Mouse (Mus musculus) hindbrain, embryonic 16.5 days (tissue): ENCODE data around the gene Gm28053. TPM values are rescaled to one million over a fixed set of nuclear protein-coding genes. Genes with fewer than 3 reads are reported as not detected.

ENCODE experiments used
- ATAC-seq: fragments of 200-750 bp; cut with Nextera tagmentation; 2 replicates; pipeline ENCODE4 v1.8.0; 2017; ENCODE audit warnings: moderate TSS enrichment, moderate library complexity
- H3K27ac ChIP-seq: fragments of 300-500 bp; sonication (generic); 2 replicates; pipeline ENCODE4 v1.5.1; 2014; ENCODE audit warnings: low read depth, mild to moderate bottlenecking, control low read depth, low read length, moderate library complexity
- H3K27me3 ChIP-seq: fragments of 300-500 bp; sonication (generic); replicated peaks from 2 replicates; pipeline ENCODE4 v1.6.1; 2014; ENCODE audit warnings: low read length; ENCODE audit not compliant: control insufficient read depth, insufficient read depth
- H3K36me3 ChIP-seq: fragments of 300-500 bp; sonication (generic); 2 replicates; pipeline ENCODE4 v1.6.1; 2014; ENCODE audit warnings: mild to moderate bottlenecking, low read length, moderate library complexity, mixed read lengths; ENCODE audit not compliant: control insufficient read depth, insufficient read depth
- H3K4me1 ChIP-seq: fragments of 300-500 bp; sonication (generic); 2 replicates; pipeline ENCODE4 v1.6.1; 2014; ENCODE audit warnings: low read depth, low read length; ENCODE audit not compliant: control insufficient read depth, insufficient read depth
- H3K4me2 ChIP-seq: fragments of 300-500 bp; sonication (generic); 2 replicates; pipeline ENCODE4 v1.6.1; 2014; ENCODE audit warnings: mild to moderate bottlenecking, low read length, control low read depth, moderate library complexity
- H3K4me3 ChIP-seq: fragments of 300-500 bp; sonication (generic); 2 replicates; pipeline ENCODE4 v1.5.1; 2014; ENCODE audit warnings: mild to moderate bottlenecking, low read length, control low read depth, moderate library complexity
- H3K9ac ChIP-seq: fragments of 300-500 bp; sonication (generic); 2 replicates; pipeline ENCODE4 v1.6.1; 2014; ENCODE audit warnings: low read depth, mild to moderate bottlenecking, control low read depth, low read length, moderate library complexity
- H3K9me3 ChIP-seq: fragments of 300-500 bp; sonication (generic); 2 replicates; pipeline ENCODE4 v1.6.1; 2014; ENCODE audit warnings: mild to moderate bottlenecking, low read length, moderate library complexity; ENCODE audit not compliant: control insufficient read depth
- WGBS: fragments of 180-500 bp; shearing (Covaris S2); extraction: QIAGEN DNeasy Blood & Tissue Kit; methylation state at CpG from one replicate; pipeline ENCODE4 v1.1.7; 2014; 5-methylcytosine and 5-hydroxymethylcytosine counted together
- polyA plus RNA-seq: library from polyadenylated mRNA; unstranded; fragments of >200 nt; fragmentation: Nextera tagmentation; extraction: Ambion mirVana; gene quantifications from 2 replicates; pipeline ENCODE4 v1.2.1, GENCODE M21; 2015

Gene Gm28053
- polyA plus RNA-seq, 1 experiment from 2014 or later, result 1.4 TPM

DNA sequence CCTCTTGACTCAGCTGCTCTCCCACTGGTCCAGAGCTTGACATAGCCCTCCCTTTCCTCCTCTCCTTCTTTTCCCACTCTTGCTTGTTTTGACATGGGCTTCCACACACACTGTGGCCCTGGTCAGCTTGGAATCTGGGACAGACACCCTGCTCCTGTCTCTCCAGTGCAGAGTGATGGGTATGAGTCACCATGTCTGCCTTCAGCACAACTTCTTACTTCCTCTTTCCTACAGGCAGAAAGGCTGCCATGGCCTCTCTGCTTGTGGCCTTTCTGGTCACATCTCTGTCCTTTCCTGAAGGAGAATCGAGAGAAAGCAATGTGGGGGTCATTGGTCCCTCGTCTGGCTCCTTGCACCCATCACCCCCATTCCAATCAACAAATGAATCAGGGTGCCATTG lies 31.3 kb upstream of the Gm28053 start:
- Histone ChIP-seq H3K27me3 (no peaks in the 10 kb centered on the region), H3K4me2 (no peak overlapping the region), H3K27ac (no peak overlapping the region), H3K4me1 (no peaks in the 10 kb centered on the region), H3K9ac (no peak overlapping the region), H3K9me3 (no peaks in the 10 kb centered on the region), H3K4me3 (no peak overlapping the region), H3K36me3 (no peaks in the 10 kb centered on the region)
- 82% methylated on average over 2 of the region's 2 CpGs for WGBS
- ATAC-seq, result no peak

DNA sequence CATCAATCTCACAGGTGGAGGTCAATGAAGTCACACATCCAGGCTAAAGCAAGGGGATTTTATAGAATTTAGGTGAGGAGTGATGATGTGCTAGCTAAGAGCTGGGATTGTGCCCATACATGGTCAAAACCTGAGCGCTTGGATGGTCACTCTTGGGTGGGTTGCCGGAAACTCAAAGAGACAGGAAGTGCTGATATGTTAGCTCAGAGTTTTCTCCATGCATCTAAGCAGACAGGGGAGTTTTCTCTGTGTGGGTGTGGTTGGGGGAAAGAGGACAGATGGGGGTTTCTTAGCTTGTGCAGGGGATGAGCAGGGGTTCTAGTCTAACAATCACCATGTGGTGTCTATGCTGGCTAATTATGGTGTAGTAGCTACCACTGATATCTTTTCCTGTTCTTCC lies 29.1 kb upstream of the Gm28053 start:
- ATAC-seq, result no peak
- H3K9me3 ChIP-seq, result no peaks in the 10 kb centered on the region
- H3K4me2 ChIP-seq, result no peak overlapping the region
- H3K36me3 ChIP-seq, result no peaks in the 10 kb centered on the region
- WGBS, result 92% methylated on average over 2 of the region's 2 CpGs
- H3K9ac ChIP-seq, result no peak overlapping the region
- H3K27ac ChIP-seq, result no peak overlapping the region
- H3K4me1 ChIP-seq, result no peaks in the 10 kb centered on the region
- no peaks in the 10 kb centered on the region for H3K27me3 ChIP-seq
- no peak overlapping the region for H3K4me3 ChIP-seq

DNA sequence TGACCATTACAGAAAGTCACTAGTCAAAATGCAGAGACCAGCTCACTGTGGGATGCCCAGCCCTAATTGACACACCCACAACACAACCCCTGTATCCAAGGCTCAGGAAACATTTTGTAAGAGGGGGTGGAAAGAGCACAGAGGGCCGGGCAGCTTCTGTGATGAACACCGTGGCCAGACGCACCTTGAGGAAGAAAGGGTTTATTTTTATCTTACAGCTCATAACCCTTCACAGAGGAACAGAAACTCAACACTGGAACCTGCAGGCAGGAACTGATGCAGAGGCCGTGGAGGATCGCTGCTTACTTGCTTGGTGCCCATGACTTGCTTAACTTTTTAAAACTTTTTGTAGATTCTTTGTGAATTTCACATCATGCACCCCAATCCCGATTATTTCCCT lies 25.4 kb upstream of the Gm28053 start:
- no peaks in the 10 kb centered on the region for H3K36me3 ChIP-seq
- no peaks in the 10 kb centered on the region for H3K4me1 ChIP-seq
- WGBS, result 89% methylated on average over 6 of the region's 6 CpGs
- no peaks in the 10 kb centered on the region for H3K27me3 ChIP-seq
- H3K4me3 ChIP-seq, result no peak overlapping the region
- H3K9me3 ChIP-seq, result no peaks in the 10 kb centered on the region
- no peak overlapping the region for H3K27ac ChIP-seq
- H3K9ac ChIP-seq, result no peak overlapping the region
- no peak for ATAC-seq
- no peak overlapping the region for H3K4me2 ChIP-seq

DNA sequence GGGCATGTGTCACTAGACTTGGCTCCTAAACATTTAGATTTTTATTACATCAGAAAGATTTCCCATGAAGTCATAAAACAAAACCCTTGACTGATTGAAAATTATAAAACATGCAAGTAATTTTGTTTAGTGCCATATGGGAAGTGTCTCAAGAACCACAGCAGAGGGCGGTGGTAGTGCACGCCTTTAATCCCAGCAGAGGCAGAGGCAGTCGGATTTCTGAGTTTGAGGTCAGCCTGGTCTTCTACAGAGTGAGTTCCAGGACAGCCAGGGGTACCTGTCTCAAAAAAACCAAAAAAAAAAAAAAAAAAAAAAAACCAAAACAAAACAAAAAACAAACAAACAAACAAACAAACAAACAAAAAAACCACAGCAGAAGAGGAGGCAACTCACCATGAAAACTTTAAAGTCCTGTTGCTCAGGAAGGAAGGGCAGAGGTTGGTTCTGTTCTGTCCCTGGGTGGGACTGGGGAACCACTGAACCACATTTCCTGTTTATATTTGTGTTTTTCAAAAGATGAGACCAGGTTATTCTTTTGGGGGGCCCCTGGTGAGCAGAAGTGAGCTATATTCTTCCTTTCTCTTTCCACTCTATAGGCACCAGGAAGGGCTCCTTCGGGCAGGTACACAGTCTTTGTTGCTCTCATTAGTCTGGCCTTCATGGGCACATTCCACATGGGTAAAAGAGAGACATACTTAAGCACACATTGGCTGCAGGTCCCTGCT lies 21.4 kb upstream of the Gm28053 start:
- no peak overlapping the region for H3K27ac ChIP-seq
- H3K9ac ChIP-seq, result no peak overlapping the region
- H3K9me3 ChIP-seq, result no peaks in the 10 kb centered on the region
- H3K4me1 ChIP-seq, result no peaks in the 10 kb centered on the region
- no peak overlapping the region for H3K4me3 ChIP-seq
- WGBS, result 85% methylated on average over 4 of the region's 4 CpGs
- no peaks in the 10 kb centered on the region for H3K36me3 ChIP-seq
- ATAC-seq, result no peak
- no peaks in the 10 kb centered on the region for H3K27me3 ChIP-seq
- no peak overlapping the region for H3K4me2 ChIP-seq

DNA sequence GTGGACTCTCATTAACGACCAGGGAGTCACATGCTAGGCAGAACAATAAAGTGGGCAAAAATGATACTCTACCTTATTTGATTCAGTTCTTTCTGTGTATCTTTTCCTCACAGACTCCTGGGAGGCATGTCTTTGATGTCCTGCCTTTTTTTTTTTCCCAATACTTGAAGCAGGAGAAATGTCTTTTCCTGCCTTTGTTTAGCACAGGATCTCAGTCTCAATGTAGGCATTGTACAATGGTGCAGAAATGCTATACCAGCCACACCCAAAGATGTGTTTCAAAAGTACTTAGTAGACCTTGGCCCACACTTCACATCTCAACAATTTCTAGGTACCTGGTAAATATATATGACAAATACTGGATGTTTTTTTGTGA lies 20.9 kb upstream of the Gm28053 start:
- H3K4me3 ChIP-seq, result no peak overlapping the region
- no peak for ATAC-seq
- no peaks in the 10 kb centered on the region for H3K9me3 ChIP-seq
- no peaks in the 10 kb centered on the region for H3K36me3 ChIP-seq
- no peak overlapping the region for H3K9ac ChIP-seq
- no peaks in the 10 kb centered on the region for H3K27me3 ChIP-seq
- H3K4me2 ChIP-seq, result no peak overlapping the region
- 63% methylated on average over 1 of the region's 1 CpGs for WGBS
- no peak overlapping the region for H3K27ac ChIP-seq
- no peaks in the 10 kb centered on the region for H3K4me1 ChIP-seq

DNA sequence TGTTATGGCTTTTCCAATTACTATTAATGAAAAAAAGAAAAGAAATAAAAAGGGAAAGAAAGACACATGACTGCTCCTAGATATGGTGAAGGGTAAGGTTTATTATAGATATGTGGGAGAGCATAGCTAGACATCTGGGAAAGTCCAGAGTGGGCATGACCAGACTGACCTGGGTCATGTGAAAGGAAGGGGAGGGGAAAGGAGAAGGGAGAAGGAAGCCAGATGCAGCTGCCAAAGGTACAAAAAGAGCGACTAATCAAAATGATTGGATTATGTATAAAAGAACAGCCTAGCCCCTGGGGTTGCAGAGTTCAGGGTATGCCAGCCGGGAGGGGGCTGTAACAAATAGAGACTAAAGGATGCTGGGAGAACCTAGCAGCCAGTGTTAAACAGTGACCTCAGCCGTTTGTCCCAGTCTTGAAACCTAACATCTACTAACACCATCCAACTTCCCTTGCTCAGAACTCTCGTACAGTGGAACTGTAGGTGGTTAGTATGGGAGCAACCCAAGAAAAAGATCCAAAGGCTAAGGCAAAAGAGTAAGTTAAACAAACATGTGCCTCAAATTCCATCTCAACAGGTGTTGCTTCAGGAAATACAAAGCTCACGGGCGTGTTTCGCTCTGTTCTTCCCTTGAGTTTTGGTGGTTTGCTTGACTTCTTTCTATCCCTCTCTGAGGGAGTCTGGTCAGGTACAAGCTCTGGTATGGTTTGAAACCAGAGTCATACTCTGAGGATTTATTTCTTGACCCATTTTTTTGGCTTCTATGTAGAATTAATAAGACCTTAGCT lies 20.1 kb upstream of the Gm28053 start:
- Histone ChIP-seq H3K4me1 (no peaks in the 10 kb centered on the region), H3K4me2 (no peak overlapping the region), H3K36me3 (no peaks in the 10 kb centered on the region), H3K9me3 (no peaks in the 10 kb centered on the region), H3K27ac (no peak overlapping the region), H3K27me3 (no peaks in the 10 kb centered on the region), H3K9ac (no peak overlapping the region), H3K4me3 (no peak overlapping the region)
- 83% methylated on average over 7 of the region's 7 CpGs for WGBS
- ATAC-seq, result no peak

DNA sequence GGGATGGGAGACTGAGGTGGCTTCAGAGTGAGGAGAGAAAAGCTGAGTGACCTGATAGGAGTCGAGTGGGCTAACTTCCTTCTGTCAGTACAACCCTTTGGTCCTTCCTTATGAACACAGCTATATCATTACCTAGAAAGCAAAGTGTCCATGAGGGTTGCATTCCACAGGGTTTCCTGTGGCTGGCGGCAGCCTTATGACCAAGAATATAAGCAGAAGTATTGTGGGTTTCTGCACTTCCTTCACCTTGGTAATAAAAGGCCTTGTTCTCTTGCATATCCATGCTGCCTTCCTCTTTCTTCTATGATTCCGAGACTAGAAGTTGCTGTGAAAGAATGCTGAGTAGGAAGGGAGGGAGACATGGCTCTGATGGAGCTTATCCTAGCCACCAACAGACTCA lies 19.5 kb upstream of the Gm28053 start:
- Histone ChIP-seq H3K9me3 (no peaks in the 10 kb centered on the region), H3K27ac (no peak overlapping the region), H3K4me2 (no peak overlapping the region), H3K4me1 (no peaks in the 10 kb centered on the region), H3K4me3 (no peak overlapping the region), H3K27me3 (no peaks in the 10 kb centered on the region), H3K9ac (no peak overlapping the region), H3K36me3 (no peaks in the 10 kb centered on the region)
- ATAC-seq, result no peak
- 83% methylated on average over 3 of the region's 3 CpGs for WGBS

DNA sequence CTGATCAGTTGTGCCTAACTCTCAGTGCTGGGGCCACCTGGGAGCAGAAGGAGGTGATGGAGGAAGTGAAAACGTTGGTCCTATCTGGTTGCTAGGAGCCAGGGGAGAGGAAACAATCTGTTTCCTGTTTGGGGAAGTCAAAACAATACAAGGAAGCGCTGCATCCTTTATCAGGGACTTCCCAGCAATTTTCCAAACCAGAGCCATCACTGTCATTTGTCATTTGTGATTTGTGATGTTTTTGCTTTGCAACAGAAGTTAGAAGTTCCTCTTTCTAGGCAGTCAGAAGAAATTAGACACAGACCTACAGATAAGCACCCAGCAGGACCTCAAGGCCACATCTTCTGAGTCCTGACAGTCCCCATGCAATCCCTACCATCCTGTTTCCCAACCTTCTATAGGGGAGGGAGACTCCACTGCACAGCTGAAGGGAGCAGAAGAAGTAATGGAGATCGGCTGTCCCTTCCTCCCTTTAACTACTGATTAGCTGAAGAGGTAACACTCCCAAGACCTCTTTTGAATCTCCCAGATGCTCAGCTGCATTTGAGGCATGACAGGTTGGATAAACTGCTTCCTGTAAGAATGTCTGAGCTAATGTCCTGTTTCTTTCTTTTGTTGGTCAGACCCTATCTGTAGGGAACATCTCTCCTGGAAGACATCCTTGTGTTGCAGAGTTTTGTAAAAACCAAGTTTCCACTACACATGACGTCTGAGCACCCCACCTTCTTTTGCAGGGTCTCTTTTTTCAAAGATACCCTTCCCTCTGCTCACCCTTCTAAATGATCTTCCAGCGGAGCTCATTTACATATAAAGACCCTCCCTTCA lies 17.9 kb upstream of the Gm28053 start:
- H3K27ac ChIP-seq, result no peak overlapping the region

DNA sequence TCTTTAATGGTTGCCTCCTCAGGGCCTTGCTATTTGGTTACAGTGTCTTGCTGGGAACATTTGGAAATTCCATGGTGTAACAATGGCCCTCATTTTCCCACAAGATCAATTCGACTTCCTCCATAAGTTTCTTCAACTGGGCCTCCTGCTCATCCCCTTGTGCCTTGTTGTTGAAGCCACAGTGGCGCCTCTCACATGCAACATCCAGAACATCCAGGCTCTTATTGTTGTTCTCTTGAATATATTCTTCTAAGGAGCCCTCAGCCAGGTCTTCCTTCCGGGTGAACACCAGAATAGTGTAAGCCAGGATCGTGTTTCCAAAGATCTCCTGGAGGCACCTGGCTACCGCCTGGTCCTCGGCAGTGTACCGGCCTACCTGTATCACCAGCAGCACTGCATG lies 16.3 kb upstream of the Gm28053 start:
- H3K36me3 ChIP-seq, result no peaks in the 10 kb centered on the region
- no peak for ATAC-seq
- 90% methylated on average over 7 of the region's 7 CpGs for WGBS
- H3K4me1 ChIP-seq, result no peaks in the 10 kb centered on the region
- no peak overlapping the region for H3K27ac ChIP-seq
- no peak overlapping the region for H3K4me3 ChIP-seq
- no peak overlapping the region for H3K9ac ChIP-seq
- no peaks in the 10 kb centered on the region for H3K27me3 ChIP-seq
- no peak overlapping the region for H3K4me2 ChIP-seq
- no peaks in the 10 kb centered on the region for H3K9me3 ChIP-seq

More for the DNA sequence above, 17.9 kb upstream of the Gm28053 start:
- no peak for ATAC-seq
- no peak overlapping the region for H3K9ac ChIP-seq
- H3K4me2 ChIP-seq, result no peak overlapping the region
- H3K4me1 ChIP-seq, result no peaks in the 10 kb centered on the region
- H3K4me3 ChIP-seq, result no peak overlapping the region
- no peaks in the 10 kb centered on the region for H3K36me3 ChIP-seq
- no peaks in the 10 kb centered on the region for H3K9me3 ChIP-seq
- H3K27me3 ChIP-seq, result no peaks in the 10 kb centered on the region
- 62% methylated on average over 5 of the region's 5 CpGs for WGBS
